Mouse (Mus musculus) ES-E14 (cell line): Measurements from ENCODE around the gene Ttyh2.

Experiments
- CHD2 ChIP-seq: IDR thresholded peaks from 2 replicates; pipeline ENCODE4 v1.6.1; 2014; ENCODE audit warnings: mild to moderate bottlenecking, low read depth, low read length, inconsistent platforms
- HCFC1 ChIP-seq: IDR thresholded peaks from 2 replicates; pipeline ENCODE4 v1.6.1; 2012; ENCODE audit warnings: low read length, inconsistent platforms, borderline replicate concordance; ENCODE audit not compliant: insufficient read depth
- ZNF384 ChIP-seq: IDR thresholded peaks from 2 replicates; pipeline ENCODE4 v1.6.1; 2012; ENCODE audit warnings: low read depth, low read length, inconsistent platforms

- no peak for TF ChIP-seq CHD2
- no peak for TF ChIP-seq HCFC1
- no peak for TF ChIP-seq ZNF384
Observed at GRCm38 (mm10) chr11:114723030-114723429, 47.8 kb downstream of the Ttyh2 start.
